Comparison of ENCODE assay signal across 13 mouse cellular contexts in genomic region chr1:80823953-80824352, GRCm38 (mm10).
DNase-seq lines count a peak whose midpoint lies in the region; ATAC-seq and TF ChIP-seq lines count a peak whose summit lies in the region.
"Had no signal": no experiment of that assay in that cellular context is flagged by ENCODE, and none has a peak within 500 bp of the region (broad histone marks: within the 10 kb centered on the region; RNA-seq: fewer than 3 reads in every experiment).

No protein-coding gene starts in this region.

- 0 out of 2 replicates have a peak, but pooled peaks have one; percentile 38 for ATAC-seq in hindbrain, postnatal 0 days
- ATAC-seq in inflammation-experienced regulatory T-cells, adult 6 months: no peak
- ATAC-seq: forebrain, postnatal 0 days had no signal

- H3K9ac ChIP-seq in hindbrain, postnatal 0 days (replicated peaks; ENCODE audit: low read length): no peak overlapping the region
- H3K9ac ChIP-seq: embryonic facial prominence, embryonic 13.5 days; forebrain, postnatal 0 days had no signal

- no peak overlapping the region for H3K27ac ChIP-seq in hindbrain, postnatal 0 days
- H3K27ac ChIP-seq: embryonic facial prominence, embryonic 13.5 days had no signal

- no peaks in the 10 kb centered on the region for H3K9me3 ChIP-seq in hindbrain, postnatal 0 days (ENCODE audit: low read length)
- H3K9me3 ChIP-seq: embryonic facial prominence, embryonic 13.5 days had no signal

- DNase-seq in cerebellum, adult 11-12 months: peak; percentile 16
- DNase-seq in cerebellum, postnatal 4 days (ENCODE audit: low spot score in 2 of 2): no peak
- peak; percentile 28 to 40 for DNase-seq in layer of hippocampus, adult 8-10 months (ENCODE audit: low spot score in 2 of 2)
- no peak for DNase-seq in layer of hippocampus, postnatal 10 days (ENCODE audit: low spot score in 2 of 2)
- peak; percentile 2 for DNase-seq in ZHBTc4 (ENCODE audit: low read depth, low spot score)
- DNase-seq in hindbrain, postnatal 0 days (ENCODE audit: low spot score): peak; percentile 18
- DNase-seq in gastrocnemius, postnatal 14 days: no peak
- DNase-seq: forebrain, postnatal 0 days; heart, adult 18-20 months; kidney, adult 8-10 months; lung, postnatal 14 days had no signal

- intact Hi-C loops in gastrocnemius, postnatal 14 days (cut with DNase I; ENCODE audit: low total_unique reads): no loop called here

- no peak overlapping the region for H3K4me2 ChIP-seq in hindbrain, postnatal 0 days (ENCODE audit: low read depth, low read length)
- H3K4me2 ChIP-seq: embryonic facial prominence, embryonic 13.5 days had no signal

- WGBS in hindbrain, postnatal 0 days: 34% methylated on average over 3 of the region's 3 CpGs

- no peaks in the 10 kb centered on the region for H3K36me3 ChIP-seq in hindbrain, postnatal 0 days (ENCODE audit: insufficient read depth, low read length)
- H3K36me3 ChIP-seq: embryonic facial prominence, embryonic 13.5 days had no signal

- H3K4me1 ChIP-seq in hindbrain, postnatal 0 days (ENCODE audit: insufficient read depth, low read length): no peaks in the 10 kb centered on the region
- H3K4me1 ChIP-seq: embryonic facial prominence, embryonic 13.5 days had no signal

- no peaks in the 10 kb centered on the region for H3K27me3 ChIP-seq in hindbrain, postnatal 0 days (ENCODE audit: insufficient read depth, low read length)
- H3K27me3 ChIP-seq: embryonic facial prominence, embryonic 13.5 days had no signal

- no peak for TF ChIP-seq CTCF in hindbrain, postnatal 0 days (IDR thresholded peaks at IDR 0.05; ENCODE audit: low read depth)

- no peak overlapping the region for H3K4me3 ChIP-seq in hindbrain, postnatal 0 days (ENCODE audit: low read length)
- H3K4me3 ChIP-seq: embryonic facial prominence, embryonic 13.5 days had no signal

Comparison
In these comparisons a context has a peak if more than half of its experiments do, and no peak if none do; other contexts are left out.
1. DNase-seq: peak in cerebellum, adult 11-12 months (single experiment), layer of hippocampus, adult 8-10 months (2 of 2), ZHBTc4 (single experiment) and hindbrain, postnatal 0 days (single experiment); none in cerebellum, postnatal 4 days (0 of 2), layer of hippocampus, postnatal 10 days (0 of 2) and gastrocnemius, postnatal 14 days (single experiment).